Mouse (Mus musculus) MEL (cell line): Measurements from ENCODE around the gene Ssr2. TPM values are rescaled to one million over a fixed set of nuclear protein-coding genes. Genes with fewer than 3 reads are reported as not detected.
A peak's percentile ranks its signal among the peaks of the same experiment; 100 is the strongest.

ENCODE experiments used
- DNase-seq: peaks from one replicate; pipeline ENCODE4 v3.0.0; 2011; ENCODE audit warnings: low read depth, low spot score
- H3K27ac ChIP-seq: 2 replicates; pipeline ENCODE4 v1.5.1; 2012; ENCODE audit warnings: low read depth, mild to moderate bottlenecking, control low read depth, low read length, moderate library complexity; ENCODE audit not compliant: control insufficient read depth
- H3K27me3 ChIP-seq, 2 experiments: fragments of 150-350 bp in 1 of 2; sonication (generic) in 1 of 2; 2 replicates each; pipeline ENCODE4 v1.6.1; 2012; ENCODE audit warnings: low read length in 2 of 2, mild to moderate bottlenecking in 2 of 2, improper control_type of control experiment in 1 of 2, moderate library complexity in 1 of 2; ENCODE audit not compliant: insufficient read depth in 2 of 2, control insufficient read depth in 1 of 2
- H3K36me3 ChIP-seq, 2 experiments: 2 replicates each; pipeline ENCODE4 v1.6.1; 2012 to 2014; ENCODE audit warnings: low read length in 2 of 2, improper control_type of control experiment in 1 of 2, inconsistent platforms in 1 of 2, mild to moderate bottlenecking in 1 of 2; ENCODE audit not compliant: insufficient read depth in 2 of 2, control insufficient read depth in 1 of 2
- H3K4me1 ChIP-seq, 2 experiments: fragments of 150-350 bp in 1 of 2; sonication (generic) in 1 of 2; 2 replicates each; pipeline ENCODE4 v1.6.1; 2012; ENCODE audit warnings: low read length in 2 of 2, improper control_type of control experiment in 1 of 2, mild to moderate bottlenecking in 1 of 2; ENCODE audit not compliant: insufficient read depth in 2 of 2, control insufficient read depth in 1 of 2
- H3K4me3 ChIP-seq, 2 experiments: fragments of 150-350 bp in 1 of 2; sonication (generic) in 1 of 2; 2 replicates each; pipeline ENCODE4 v1.5.1; 2012; ENCODE audit warnings: low read depth in 2 of 2, low read length in 2 of 2, mild to moderate bottlenecking in 2 of 2, moderate library complexity in 2 of 2, control low read depth in 1 of 2, improper control_type of control experiment in 1 of 2; ENCODE audit not compliant: control insufficient read depth in 1 of 2, insufficient read depth in 1 of 2
- H3K79me2 ChIP-seq: 2 replicates; pipeline ENCODE4 v1.6.1; 2012; ENCODE audit warnings: mild to moderate bottlenecking, low read length, moderate library complexity; ENCODE audit not compliant: control insufficient read depth, poor library complexity, insufficient read depth
- H3K9ac ChIP-seq: 2 replicates; pipeline ENCODE4 v1.6.1; 2012; ENCODE audit warnings: low read depth, mild to moderate bottlenecking, control low read depth, low read length, moderate library complexity; ENCODE audit not compliant: control insufficient read depth, poor library complexity, severe bottlenecking
- H3K9me3 ChIP-seq: fragments of 150-350 bp; sonication (generic); replicated peaks from 2 replicates; pipeline ENCODE4 v1.6.1; 2012; ENCODE audit warnings: mild to moderate bottlenecking, low read length, improper control_type of control experiment, moderate library complexity; ENCODE audit not compliant: insufficient read depth
- BHLHE40 ChIP-seq: IDR thresholded peaks from 2 replicates; pipeline ENCODE4 v1.6.1; 2012; ENCODE audit warnings: low read depth, mild to moderate bottlenecking, inconsistent platforms, low read length, improper control_type of control experiment, borderline replicate concordance
- CHD1 ChIP-seq: IDR thresholded peaks from 2 replicates; pipeline ENCODE4 v1.6.1; 2012; ENCODE audit warnings: low read depth, mild to moderate bottlenecking, inconsistent platforms, low read length, improper control_type of control experiment
- E2F4 ChIP-seq: IDR thresholded peaks from 2 replicates; pipeline ENCODE4 v1.6.1; 2011; ENCODE audit warnings: low read depth, low read length, improper control_type of control experiment, borderline replicate concordance
- EP300 ChIP-seq, 2 experiments: IDR thresholded peaks; 2 replicates each; pipeline ENCODE4 v1.6.1; 2011; ENCODE audit warnings: improper control_type of control experiment in 2 of 2, low read length in 2 of 2, low read depth in 1 of 2, mild to moderate bottlenecking in 1 of 2
- ETS1 ChIP-seq: IDR thresholded peaks from 2 replicates; pipeline ENCODE4 v1.6.1; 2012; ENCODE audit warnings: low read depth, mild to moderate bottlenecking, inconsistent platforms, low read length, improper control_type of control experiment, moderate library complexity
- GABPA ChIP-seq: IDR thresholded peaks from 2 replicates; pipeline ENCODE4 v1.6.1; 2012; ENCODE audit warnings: low read depth, mild to moderate bottlenecking, inconsistent platforms, low read length, improper control_type of control experiment, moderate library complexity
- HCFC1 ChIP-seq: IDR thresholded peaks from 2 replicates; pipeline ENCODE4 v1.6.1; 2012; ENCODE audit warnings: low read depth, mild to moderate bottlenecking, inconsistent platforms, low read length, improper control_type of control experiment, moderate library complexity
- JUND ChIP-seq: IDR thresholded peaks from 2 replicates; pipeline ENCODE4 v1.6.1; 2011; ENCODE audit warnings: low read depth, mild to moderate bottlenecking, improper control_type of control experiment, low read length
- MAX ChIP-seq: IDR thresholded peaks from 2 replicates; pipeline ENCODE4 v1.6.1; 2011; ENCODE audit warnings: low read length, improper control_type of control experiment
- NRF1 ChIP-seq: IDR thresholded peaks from 2 replicates; pipeline ENCODE4 v1.6.1; 2014; ENCODE audit warnings: low read depth, mild to moderate bottlenecking, inconsistent platforms, low read length, improper control_type of control experiment, moderate library complexity; ENCODE audit not compliant: poor library complexity, insufficient read depth, severe bottlenecking
- POLR2AphosphoS5 ChIP-seq: IDR thresholded peaks from 2 replicates; pipeline ENCODE4 v1.6.1; 2012; ENCODE audit warnings: low read depth, borderline replicate concordance, mild to moderate bottlenecking, inconsistent platforms, low read length, moderate library complexity, mixed read lengths
- RCOR1 ChIP-seq: IDR thresholded peaks from 2 replicates; pipeline ENCODE4 v1.6.1; 2012; ENCODE audit warnings: low read depth, mild to moderate bottlenecking, inconsistent platforms, low read length, improper control_type of control experiment
- SMC3 ChIP-seq: IDR thresholded peaks from 2 replicates; pipeline ENCODE4 v1.6.1; 2011; ENCODE audit warnings: low read depth, low read length, improper control_type of control experiment
- TAL1 ChIP-seq: IDR thresholded peaks from 2 replicates; pipeline ENCODE4 v1.6.1; 2012; ENCODE audit warnings: mild to moderate bottlenecking, inconsistent platforms, low read length, moderate library complexity, mixed read lengths
- TBP ChIP-seq: IDR thresholded peaks from 2 replicates; pipeline ENCODE4 v1.8.0; 2011; ENCODE audit warnings: low read depth, low read length, improper control_type of control experiment
- TCF12 ChIP-seq: IDR thresholded peaks from 2 replicates; pipeline ENCODE4 v1.6.1; 2014; ENCODE audit warnings: low read depth, mild to moderate bottlenecking, inconsistent platforms, low read length, improper control_type of control experiment, moderate library complexity
- UBTF ChIP-seq: IDR thresholded peaks from 2 replicates; pipeline ENCODE4 v1.6.1; 2012; ENCODE audit warnings: low read depth, mild to moderate bottlenecking, inconsistent platforms, low read length, improper control_type of control experiment, moderate library complexity, borderline replicate concordance; ENCODE audit not compliant: insufficient read depth
- USF1 ChIP-seq: IDR thresholded peaks from 2 replicates; pipeline ENCODE4 v1.6.1; 2014; ENCODE audit warnings: low read depth, mild to moderate bottlenecking, inconsistent platforms, low read length, improper control_type of control experiment, moderate library complexity
- ZC3H11A ChIP-seq: IDR thresholded peaks from 2 replicates; pipeline ENCODE4 v1.6.1; 2012; ENCODE audit warnings: low read depth, mild to moderate bottlenecking, inconsistent platforms, low read length, improper control_type of control experiment
- ZKSCAN1 ChIP-seq: IDR thresholded peaks from 2 replicates; pipeline ENCODE4 v1.6.1; 2012; ENCODE audit warnings: low read depth, mild to moderate bottlenecking, inconsistent platforms, low read length, improper control_type of control experiment, moderate library complexity
- ZNF384 ChIP-seq: IDR thresholded peaks from 2 replicates; pipeline ENCODE4 v1.6.1; 2012; ENCODE audit warnings: low read depth, mild to moderate bottlenecking, inconsistent platforms, low read length, improper control_type of control experiment
- polyA plus RNA-seq, 2 experiments: library from polyadenylated mRNA; stranded (reverse) in 1 of 2; unstranded in 1 of 2; fragments of >175 nt in 1 of 2; fragments of >200 nt in 1 of 2; gene quantifications; 2 replicates each; pipeline versions ENCODE4 v1.2.1 to v1.2.4; 2012; ENCODE audit warnings: low replicate concordance in 2 of 2, low read depth in 1 of 2; ENCODE audit not compliant: insufficient read length in 2 of 2, insufficient read depth in 1 of 2, missing spikeins in 1 of 2
- total RNA-seq: library from RNA; depleted of rRNA; stranded (reverse); fragments of 300-350 nt; gene quantifications from 2 replicates; pipeline ENCODE4 v1.2.3, GENCODE M21; 2012

The Ssr2 gene
- total and polyA plus RNA-seq, 3 experiments = 176 to 706 (median 594) TPM

DNA sequence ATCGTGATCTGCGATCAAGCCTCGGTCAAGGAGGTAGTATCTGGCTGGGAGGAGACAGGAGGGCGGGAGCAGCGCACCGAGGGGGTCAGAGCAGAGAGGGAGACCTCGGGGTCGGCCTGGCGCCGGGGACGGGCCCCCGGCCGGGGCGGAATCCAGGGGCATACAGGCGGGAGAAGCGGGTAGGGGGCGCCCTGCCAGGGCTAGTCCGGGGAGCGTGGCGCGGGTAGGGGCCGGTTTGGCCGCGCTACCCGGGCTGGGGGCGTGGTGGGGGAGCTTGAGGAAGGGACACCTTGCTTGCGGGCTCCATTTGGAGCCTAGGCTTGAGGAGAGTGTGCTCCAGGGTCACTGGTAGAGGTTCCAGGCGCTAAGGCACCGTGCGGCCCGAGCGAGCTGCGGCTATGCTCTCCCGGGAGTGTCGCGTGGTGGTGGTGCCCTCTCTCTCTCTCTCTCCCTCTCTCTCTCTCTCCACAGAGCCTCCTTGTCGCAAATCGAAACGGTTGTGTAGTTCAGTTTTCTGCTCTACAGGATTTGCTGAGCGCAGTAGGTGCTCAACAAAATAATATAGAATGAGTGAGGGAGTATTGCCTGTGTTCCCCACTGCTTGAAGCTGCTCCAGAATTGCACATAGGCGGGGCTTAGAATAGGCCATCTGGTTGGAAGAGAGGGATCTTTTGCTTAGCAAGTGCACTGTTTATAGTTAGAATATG lies 21.6 kb upstream of the Ssr2 start (continued):
- TF ChIP-seq POLR2AphosphoS5 (no peak), BHLHE40 (no peak), ZKSCAN1 (no peak), JUND (peak; percentile 90; the same call in 1 of the 2 replicates), TBP (peak; percentile 80), RCOR1 (0 out of 2 replicates have a peak, but pooled peaks have one; percentile 31), USF1 (no peak), CHD1 (peak; percentile 79; the same call in 1 of the 2 replicates), NRF1 (no peak)

DNA sequence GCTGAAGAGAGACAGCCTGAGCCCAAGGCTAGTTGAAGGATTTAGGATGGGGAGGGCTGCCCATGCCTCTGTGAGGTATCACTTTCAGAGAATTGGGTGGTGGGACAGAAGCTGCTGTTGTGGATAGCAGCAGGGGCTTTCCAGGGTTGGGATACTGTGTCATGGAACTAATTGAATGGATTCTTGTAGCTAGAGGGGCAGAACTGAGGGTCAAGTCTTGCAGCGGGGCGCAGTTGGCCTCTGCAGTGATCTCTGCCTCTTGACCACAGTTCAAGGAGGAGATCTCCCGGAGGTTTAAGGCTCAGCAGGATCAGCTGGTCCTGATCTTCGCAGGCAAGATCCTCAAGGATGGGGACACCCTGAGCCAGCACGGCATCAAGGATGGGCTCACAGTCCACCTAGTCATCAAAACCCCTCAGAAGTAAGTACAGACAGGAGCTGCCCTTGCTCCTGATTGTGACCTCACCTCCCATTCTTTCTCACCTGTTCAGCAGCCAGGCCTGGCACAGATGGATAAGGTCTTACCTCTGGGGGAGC lies 20.5 kb upstream of the Ssr2 start:
- Histone ChIP-seq H3K4me3 (no peak overlapping the region; a peak in 1 of 4 replicates), H3K4me1 (peaks cover 3 to 5% of the 10 kb centered on the region in 2 experiments; a peak in 2 of 4 replicates), H3K9me3 (no peaks in the 10 kb centered on the region), H3K9ac (peak overlapping the region; percentile 2; the same call in 1 of the 2 replicates), H3K27ac (no peak overlapping the region), H3K79me2 (peaks cover 24% of the 10 kb centered on the region), H3K36me3 (peaks cover 9 to 16% of the 10 kb centered on the region in 2 experiments), H3K27me3 (no peaks in the 10 kb centered on the region)
- DNase-seq = no peak
- TF ChIP-seq ZC3H11A (no peak), E2F4 (no peak), EP300 (IDR thresholded peaks at IDR 0.05; ENCODE audit: low read depth in 1 of 2, low read length in 2 of 2) (no peak), UBTF (no peak), TCF12 (no peak), USF1 (no peak), SMC3 (no peak), TAL1 (no peak), MAX (no peak), GABPA (no peak), ETS1 (no peak), HCFC1 (no peak), ZNF384 (no peak)
